Mouse (Mus musculus): ENCODE data around the gene Wdr38. TPM values are rescaled to one million over a fixed set of nuclear protein-coding genes. Genes with fewer than 3 reads are reported as not detected.

Gene Wdr38
- total and polyA plus RNA-seq, 2 experiments from 2014 or later: 0.71 to 0.72 TPM

- H3K36me3 ChIP-seq (ENCODE audit: insufficient read depth, low read length): no peaks in the 10 kb centered on the region
- no peak for DNase-seq (ENCODE audit: low spot score)
- no peaks in the 10 kb centered on the region for H3K4me1 ChIP-seq (ENCODE audit: insufficient read depth, low read length)
- 92% methylated on average over 5 of the region's 5 CpGs for WGBS
- no peak overlapping the region for H3K4me3 ChIP-seq (ENCODE audit: low read depth, low read length)
- H3K9ac ChIP-seq (replicated peaks; ENCODE audit: low read length, poor library complexity, severe bottlenecking): no peak overlapping the region
- no peak overlapping the region for H3K4me2 ChIP-seq (ENCODE audit: low read depth, low read length, poor library complexity, severe bottlenecking)
- H3K9me3 ChIP-seq (ENCODE audit: low read length): no peaks in the 10 kb centered on the region
- TF ChIP-seq CTCF (IDR thresholded peaks at IDR 0.05): no peak
- no peak for ATAC-seq (ENCODE audit: low FRiP score)
- no peak overlapping the region for H3K27ac ChIP-seq (ENCODE audit: low read depth, low read length)
- no peaks in the 10 kb centered on the region for H3K27me3 ChIP-seq (ENCODE audit: insufficient read depth, low read length)
Observed at GRCm38 (mm10) chr2:38957671-38958223, 39.5 kb upstream of the Wdr38 start.

GRCm38 (mm10) chr2:38964198-38964597, 33.1 kb upstream of the Wdr38 start:
- Histone ChIP-seq H3K36me3 (ENCODE audit: insufficient read depth, low read length) (no peaks in the 10 kb centered on the region), H3K27me3 (ENCODE audit: insufficient read depth, low read length) (no peaks in the 10 kb centered on the region), H3K9ac (replicated peaks; ENCODE audit: low read length, poor library complexity, severe bottlenecking) (no peak overlapping the region), H3K4me1 (ENCODE audit: insufficient read depth, low read length) (no peaks in the 10 kb centered on the region), H3K9me3 (ENCODE audit: low read length) (no peaks in the 10 kb centered on the region), H3K4me3 (ENCODE audit: low read depth, low read length) (no peak overlapping the region), H3K4me2 (ENCODE audit: low read depth, low read length, poor library complexity, severe bottlenecking) (no peak overlapping the region), H3K27ac (ENCODE audit: low read depth, low read length) (no peak overlapping the region)
- no peak for ATAC-seq (ENCODE audit: low FRiP score)
- 44% methylated on average over 4 of the region's 4 CpGs for WGBS
- no peak for TF ChIP-seq CTCF (IDR thresholded peaks at IDR 0.05)
- peak; percentile 21 for DNase-seq (ENCODE audit: low spot score)

GRCm38 (mm10) chr2:38969650-38970049, 27.6 kb upstream of the Wdr38 start:
- 98% methylated on average over 2 of the region's 2 CpGs for WGBS
- DNase-seq (ENCODE audit: low spot score) (no peak), ATAC-seq (ENCODE audit: low FRiP score) (no peak)
- Histone ChIP-seq H3K27ac (ENCODE audit: low read depth, low read length) (no peak overlapping the region), H3K9me3 (ENCODE audit: low read length) (no peaks in the 10 kb centered on the region), H3K9ac (replicated peaks; ENCODE audit: low read length, poor library complexity, severe bottlenecking) (no peak overlapping the region), H3K27me3 (ENCODE audit: insufficient read depth, low read length) (no peaks in the 10 kb centered on the region), H3K4me2 (ENCODE audit: low read depth, low read length, poor library complexity, severe bottlenecking) (no peak overlapping the region), H3K4me3 (ENCODE audit: low read depth, low read length) (no peak overlapping the region), H3K4me1 (ENCODE audit: insufficient read depth, low read length) (no peaks in the 10 kb centered on the region), H3K36me3 (ENCODE audit: insufficient read depth, low read length) (no peaks in the 10 kb centered on the region)
- no peak for TF ChIP-seq CTCF (IDR thresholded peaks at IDR 0.05)

- ATAC-seq (ENCODE audit: low FRiP score) (no peak), DNase-seq (ENCODE audit: low spot score) (no peak)
- H3K27ac ChIP-seq (ENCODE audit: low read depth, low read length): no peak overlapping the region
- H3K4me1 ChIP-seq (ENCODE audit: insufficient read depth, low read length): no peaks in the 10 kb centered on the region
- no peaks in the 10 kb centered on the region for H3K36me3 ChIP-seq (ENCODE audit: insufficient read depth, low read length)
- H3K27me3 ChIP-seq (ENCODE audit: insufficient read depth, low read length): no peaks in the 10 kb centered on the region
- H3K9me3 ChIP-seq (ENCODE audit: low read length): no peaks in the 10 kb centered on the region
- no peak for TF ChIP-seq CTCF (IDR thresholded peaks at IDR 0.05)
- no peak overlapping the region for H3K4me2 ChIP-seq (ENCODE audit: low read depth, low read length, poor library complexity, severe bottlenecking)
- no peak overlapping the region for H3K4me3 ChIP-seq (ENCODE audit: low read depth, low read length)
- 81% methylated on average over 5 of the region's 5 CpGs for WGBS
- H3K9ac ChIP-seq (replicated peaks; ENCODE audit: low read length, poor library complexity, severe bottlenecking): no peak overlapping the region
Observed at GRCm38 (mm10) chr2:38970057-38970456, 27.2 kb upstream of the Wdr38 start.

GRCm38 (mm10) chr2:38973223-38973622, 24.1 kb upstream of the Wdr38 start:
- H3K4me3 ChIP-seq (ENCODE audit: low read depth, low read length): no peak overlapping the region
- H3K4me2 ChIP-seq (ENCODE audit: low read depth, low read length, poor library complexity, severe bottlenecking): no peak overlapping the region
- H3K9ac ChIP-seq (replicated peaks; ENCODE audit: low read length, poor library complexity, severe bottlenecking): no peak overlapping the region
- no peaks in the 10 kb centered on the region for H3K9me3 ChIP-seq (ENCODE audit: low read length)
- ATAC-seq (ENCODE audit: low FRiP score) (no peak), DNase-seq (ENCODE audit: low spot score) (no peak)
- H3K36me3 ChIP-seq (ENCODE audit: insufficient read depth, low read length): no peaks in the 10 kb centered on the region
- no peak for TF ChIP-seq CTCF (IDR thresholded peaks at IDR 0.05)
- WGBS: 38% methylated on average over 2 of the region's 2 CpGs
- no peak overlapping the region for H3K27ac ChIP-seq (ENCODE audit: low read depth, low read length)
- no peaks in the 10 kb centered on the region for H3K27me3 ChIP-seq (ENCODE audit: insufficient read depth, low read length)
- H3K4me1 ChIP-seq (ENCODE audit: insufficient read depth, low read length): no peaks in the 10 kb centered on the region

- ATAC-seq (ENCODE audit: low FRiP score) (no peak), DNase-seq (ENCODE audit: low spot score) (no peak)
- WGBS: 82% methylated on average over 7 of the region's 7 CpGs
Observed at GRCm38 (mm10) chr2:38973701-38974100, 23.6 kb upstream of the Wdr38 start.

More at GRCm38 (mm10) chr2:38973701-38974100, 23.6 kb upstream of the Wdr38 start:
- no peak overlapping the region for H3K9ac ChIP-seq (replicated peaks; ENCODE audit: low read length, poor library complexity, severe bottlenecking)
- no peak overlapping the region for H3K4me3 ChIP-seq (ENCODE audit: low read depth, low read length)
- TF ChIP-seq CTCF (IDR thresholded peaks at IDR 0.05): no peak
- H3K36me3 ChIP-seq (ENCODE audit: insufficient read depth, low read length): no peaks in the 10 kb centered on the region
- H3K27ac ChIP-seq (ENCODE audit: low read depth, low read length): no peak overlapping the region
- H3K4me1 ChIP-seq (ENCODE audit: insufficient read depth, low read length): no peaks in the 10 kb centered on the region
- H3K9me3 ChIP-seq (ENCODE audit: low read length): no peaks in the 10 kb centered on the region
- H3K4me2 ChIP-seq (ENCODE audit: low read depth, low read length, poor library complexity, severe bottlenecking): no peak overlapping the region
- no peaks in the 10 kb centered on the region for H3K27me3 ChIP-seq (ENCODE audit: insufficient read depth, low read length)

All from midbrain, postnatal 0 days (tissue).